Mouse (Mus musculus): Measurements from ENCODE around the gene Hirip3.
"Not testable (repeated sequence)": the region's sequence is repeated elsewhere in the genome, so short reads cannot be mapped to it uniquely, and the experiment has no call there.

Gene Hirip3

DNA sequence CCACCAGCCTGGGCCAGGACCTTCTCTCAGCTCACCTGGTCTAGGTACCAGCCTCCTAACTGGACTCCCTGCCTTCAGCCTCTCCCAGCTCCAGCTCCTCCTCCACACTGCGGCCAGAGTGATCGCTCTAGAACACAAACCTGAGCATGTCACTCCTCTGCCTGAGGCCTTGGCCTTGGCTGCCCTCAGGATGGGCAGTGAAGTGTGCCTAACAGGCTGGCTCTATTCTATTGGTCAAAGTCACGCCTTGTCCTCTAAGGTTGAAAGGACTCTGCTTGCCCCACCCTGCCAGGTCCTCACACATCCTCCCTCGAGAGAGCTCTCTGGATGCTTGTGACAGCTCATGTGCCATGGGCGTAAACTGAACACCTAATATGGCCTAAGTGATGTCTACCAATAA is 8.3 kb upstream of the Hirip3 start:
- DNase-seq (ENCODE audit: low read depth, low spot score): no peak

DNA sequence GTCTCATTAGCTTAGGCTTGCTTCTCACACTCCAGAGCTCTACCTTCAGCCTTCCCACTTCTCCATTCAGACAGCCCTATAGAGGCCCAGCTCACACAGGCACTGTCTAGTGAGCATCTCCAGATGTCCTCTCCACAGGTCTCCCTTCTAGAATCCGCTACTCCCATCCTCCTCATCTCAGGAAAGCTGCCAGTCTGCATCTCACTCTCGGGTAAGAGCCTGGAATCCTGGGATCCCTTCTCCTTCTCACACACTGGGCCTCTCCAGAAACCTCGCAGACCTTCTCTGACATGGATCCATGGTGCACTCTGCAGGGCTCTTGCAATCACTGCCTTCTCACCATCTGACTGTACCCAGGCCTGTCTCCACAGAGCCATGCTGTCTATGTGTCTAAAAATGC is 6.1 kb upstream of the Hirip3 start:
- no peak for DNase-seq (ENCODE audit: low read depth, low spot score)

DNA sequence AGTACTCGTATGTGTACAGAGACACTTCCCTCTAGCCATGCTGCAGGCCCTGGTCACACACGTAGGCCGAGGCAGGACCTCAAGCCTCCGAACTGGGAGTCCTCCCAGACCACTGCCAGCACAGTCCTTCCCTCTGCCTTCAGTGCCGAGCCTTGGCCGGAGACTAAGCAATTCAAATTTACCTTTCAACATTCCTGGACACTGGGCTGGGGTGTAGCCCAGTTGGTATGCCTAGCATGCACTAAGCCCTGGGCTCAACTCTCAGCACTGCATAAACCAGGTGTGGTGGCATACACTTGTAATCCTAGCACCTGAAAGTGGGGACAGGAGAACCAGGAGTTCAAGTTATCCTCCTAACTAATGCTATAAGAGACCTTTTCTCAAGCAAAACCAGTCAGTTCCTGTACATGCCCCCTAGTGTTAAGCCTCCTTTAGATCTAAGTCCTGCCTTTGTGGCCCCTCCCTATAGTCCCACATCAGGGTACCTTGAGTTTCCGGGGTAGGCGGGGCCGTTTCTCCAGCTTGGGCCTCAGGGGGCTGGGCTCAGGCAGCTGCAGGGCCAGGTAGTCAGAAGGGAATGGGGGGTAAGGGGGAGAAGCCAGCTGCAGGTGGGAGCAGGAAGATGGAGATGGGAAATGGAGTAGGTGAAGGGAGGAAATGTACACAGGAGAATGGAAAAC is 4.9 kb upstream of the Hirip3 start:
- DNase-seq (ENCODE audit: low read depth, low spot score): no peak

DNA sequence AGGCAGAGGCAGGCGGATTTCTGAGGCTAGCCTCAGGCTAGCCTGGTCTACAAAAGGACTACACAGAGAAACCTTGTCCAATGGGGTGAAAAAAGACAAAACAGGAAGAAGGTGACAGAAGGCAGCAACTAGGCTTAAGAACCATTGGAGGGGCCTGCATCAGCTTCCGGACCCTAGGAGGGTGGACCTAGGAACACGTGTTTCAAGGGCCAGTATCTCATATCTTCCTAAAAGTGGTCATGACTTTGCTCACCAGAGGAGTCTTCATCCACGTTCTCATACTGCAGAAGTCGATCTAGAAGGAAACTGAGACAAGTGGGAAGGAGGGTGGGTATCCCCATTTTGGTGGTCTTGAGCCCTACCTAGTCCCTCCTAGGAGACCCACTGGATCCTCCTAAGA is 785 bp upstream of the Hirip3 start:
- no peak for DNase-seq (ENCODE audit: low read depth, low spot score)

DNA sequence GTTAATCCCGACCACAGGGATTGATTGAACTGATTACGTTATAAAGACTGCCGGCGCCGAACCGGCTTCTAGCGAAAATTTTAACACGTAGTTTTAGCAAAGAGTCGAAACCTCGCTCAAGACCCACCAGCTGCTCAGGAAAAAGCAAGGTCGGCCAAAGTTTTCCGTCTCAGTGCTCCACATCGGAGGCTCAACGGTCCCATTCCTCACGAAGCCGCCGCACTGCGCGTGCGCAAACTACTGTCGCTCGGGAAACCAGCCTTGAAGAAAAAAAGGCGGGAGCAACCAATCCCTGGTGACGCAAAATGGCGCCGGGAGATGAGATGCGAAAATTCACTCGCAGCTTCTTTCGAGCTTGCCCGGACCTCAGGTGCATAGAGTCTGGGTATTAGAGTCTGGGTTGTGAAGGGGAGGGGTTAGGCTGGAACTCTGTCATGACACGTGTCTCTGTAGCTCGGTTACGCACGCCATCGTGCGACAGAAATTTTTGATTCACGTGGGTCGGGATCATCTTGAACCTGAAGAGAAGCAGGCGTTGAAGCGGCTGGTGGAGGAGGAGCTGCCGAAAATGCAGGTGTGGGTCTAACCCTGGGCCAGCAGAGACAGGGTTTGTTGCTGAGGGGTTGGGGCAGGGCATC is 494 bp downstream of the Hirip3 start, which contains the start of gene Ino80e:
Gene Ino80e, minus strand, starts transcription at position 231 of the 638 bp plus-strand sequence.
- DNase-seq (ENCODE audit: low read depth, low spot score): peak; percentile 97

DNA sequence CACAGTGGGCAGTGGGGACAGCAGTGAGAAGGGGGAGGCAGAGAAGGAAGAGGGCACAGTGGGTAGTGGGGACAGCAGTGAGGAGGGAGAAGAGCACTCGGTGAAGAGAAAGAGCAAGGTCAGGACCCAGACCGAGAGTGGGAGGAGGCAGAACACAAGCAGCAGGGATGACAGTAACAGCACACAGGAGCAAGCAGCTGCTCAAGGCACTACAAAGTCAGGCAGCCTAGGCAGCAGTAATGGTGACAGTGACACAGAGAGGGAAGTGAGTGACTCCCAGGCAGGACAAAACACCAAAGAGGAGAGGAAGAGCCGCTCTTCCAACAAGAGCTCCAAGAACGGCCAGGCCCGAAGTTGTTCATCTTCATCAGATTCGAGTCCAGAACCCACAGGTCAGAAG is 2.0 kb downstream of the Hirip3 start:
- DNase-seq (ENCODE audit: low read depth, low spot score): no peak

DNA sequence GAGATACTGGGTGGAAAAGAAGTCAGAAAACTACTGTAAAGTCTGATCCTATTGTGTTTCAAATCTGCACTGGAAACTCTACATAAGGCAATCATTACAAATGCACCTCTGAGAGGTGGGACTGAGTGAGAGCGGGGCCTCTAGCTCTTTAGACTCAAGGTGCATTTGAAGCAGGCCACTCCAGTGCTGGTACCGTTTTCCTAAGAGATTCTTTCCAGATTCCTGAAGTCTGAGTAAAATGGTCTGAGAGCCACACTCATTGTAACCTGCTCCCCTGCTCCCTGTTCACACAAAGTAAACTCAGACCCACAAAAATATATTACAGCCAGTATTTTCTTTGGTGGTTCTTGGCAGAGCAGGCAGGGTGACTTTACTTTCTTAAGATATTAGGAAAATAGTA is 5.8 kb downstream of the Hirip3 start:
- DNase-seq (ENCODE audit: low read depth, low spot score): no peak

DNA sequence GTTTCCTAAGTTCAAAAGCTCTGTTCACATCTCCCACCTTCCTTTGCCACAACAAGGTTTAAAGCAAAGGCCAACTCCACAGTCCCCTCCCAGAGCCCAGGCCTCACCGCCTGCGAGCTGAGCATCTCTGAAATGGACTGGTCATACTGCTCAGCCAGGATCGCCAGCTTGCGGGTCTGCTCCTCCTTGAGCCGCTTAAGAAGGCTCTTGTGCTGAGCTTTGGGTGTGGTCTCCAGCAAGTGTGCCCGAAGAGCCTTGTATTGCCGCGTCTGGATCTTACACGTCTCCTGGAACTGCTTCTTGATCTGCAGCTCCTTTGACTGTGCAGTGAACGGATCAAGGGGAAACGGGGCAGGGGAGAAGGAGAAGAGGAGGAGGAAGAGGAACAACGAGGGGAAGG is 6.2 kb downstream of the Hirip3 start:
- no peak for DNase-seq (ENCODE audit: low read depth, low spot score)

DNA sequence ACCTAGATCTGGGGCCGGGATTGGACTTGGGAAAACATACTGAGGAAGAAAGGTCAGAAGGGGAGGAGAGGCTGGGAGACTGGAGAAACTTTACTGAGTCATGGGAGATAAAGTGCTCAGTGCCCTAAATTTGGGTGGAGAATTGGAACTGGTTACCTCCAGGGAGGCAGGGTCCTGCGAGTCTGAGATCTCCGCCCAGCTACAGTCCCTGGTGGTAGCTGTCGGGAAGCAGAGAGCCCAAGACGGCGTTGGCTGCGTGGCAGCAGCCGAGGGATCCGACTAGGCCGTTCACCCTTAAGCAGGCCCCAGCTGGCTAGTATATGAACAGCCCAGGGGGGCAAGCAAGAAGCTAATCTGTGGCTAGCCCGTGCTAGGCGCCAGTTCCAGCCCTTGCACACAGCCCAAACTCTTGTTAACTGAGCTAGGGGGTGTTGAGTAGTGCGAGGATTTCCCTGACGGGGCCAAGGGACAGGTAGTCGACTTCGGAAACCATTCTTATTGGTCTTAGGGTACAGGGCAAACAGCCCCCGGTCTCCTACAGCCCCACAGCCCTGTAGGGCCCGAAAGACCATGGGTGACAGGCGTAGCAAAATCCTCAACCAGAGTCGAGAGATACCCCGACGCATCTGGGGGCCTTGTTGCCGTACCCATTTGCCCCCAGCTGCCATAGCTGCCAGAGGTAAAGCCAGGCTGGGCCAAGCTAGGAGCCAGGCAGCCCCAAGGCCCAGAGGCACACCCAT is 8.2 kb downstream of the Hirip3 start:
- no peak for DNase-seq (ENCODE audit: low read depth, low spot score)

DNA sequence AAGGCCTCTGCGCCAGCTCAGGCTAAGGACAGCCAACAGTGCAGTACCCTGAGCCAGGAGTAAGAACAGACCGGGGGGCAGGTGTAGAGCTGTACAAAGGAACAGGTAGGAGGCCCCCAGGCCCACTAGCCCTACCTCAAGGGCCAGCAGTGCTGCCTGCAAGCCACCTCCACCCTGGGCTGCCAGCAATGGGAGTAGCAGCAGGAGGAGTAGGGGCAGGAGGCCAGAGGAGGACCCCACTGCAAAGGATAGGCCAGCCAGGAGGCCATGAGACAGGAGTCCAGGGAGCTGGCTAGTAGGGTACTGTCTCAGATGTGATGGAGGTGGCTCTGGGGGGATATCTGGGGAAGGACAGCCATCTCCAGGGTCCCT is 8.7 kb downstream of the Hirip3 start:
- no peak for DNase-seq (ENCODE audit: low read depth, low spot score)

DNA sequence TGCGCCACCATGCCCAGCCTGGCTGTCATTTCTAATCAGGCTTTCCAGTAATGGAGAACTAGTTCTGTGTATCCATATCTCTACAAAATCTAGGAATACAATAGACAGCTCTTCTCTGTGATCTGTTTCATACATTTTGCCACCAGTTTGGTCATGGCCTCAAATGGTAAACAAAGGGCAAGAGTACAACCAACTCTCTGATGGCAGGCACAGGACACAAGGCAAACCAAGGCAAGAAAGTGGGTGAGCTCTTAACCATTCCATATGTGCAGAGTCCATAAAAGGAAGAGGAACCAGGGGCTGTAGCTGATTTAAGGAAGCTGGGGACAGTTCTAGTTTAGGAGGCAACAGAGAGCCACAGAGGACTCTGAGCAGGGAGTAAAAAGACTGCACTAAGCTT is 15.5 kb downstream of the Hirip3 start:
- no peak for DNase-seq (ENCODE audit: low read depth, low spot score)

DNA sequence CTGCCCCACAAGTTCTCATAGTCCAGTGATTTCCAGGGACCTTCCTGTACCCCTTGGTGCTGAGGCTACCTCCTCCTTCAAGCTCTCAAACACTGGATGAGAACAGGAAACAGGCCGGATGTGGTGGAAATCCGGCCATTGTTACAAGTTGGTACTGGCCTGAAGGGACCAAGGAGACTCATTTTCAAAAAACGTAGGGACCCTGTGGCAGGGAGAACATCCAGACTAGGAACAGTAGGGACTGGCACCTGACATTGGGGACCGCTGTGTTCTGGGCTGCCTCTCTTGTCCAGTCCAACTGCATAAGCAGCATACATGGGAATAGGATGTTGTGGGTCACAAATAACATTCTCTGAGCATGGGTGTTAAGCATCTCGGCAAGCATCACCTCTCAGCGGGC is 19.3 kb downstream of the Hirip3 start:
- DNase-seq (ENCODE audit: low read depth, low spot score): no peak

DNA sequence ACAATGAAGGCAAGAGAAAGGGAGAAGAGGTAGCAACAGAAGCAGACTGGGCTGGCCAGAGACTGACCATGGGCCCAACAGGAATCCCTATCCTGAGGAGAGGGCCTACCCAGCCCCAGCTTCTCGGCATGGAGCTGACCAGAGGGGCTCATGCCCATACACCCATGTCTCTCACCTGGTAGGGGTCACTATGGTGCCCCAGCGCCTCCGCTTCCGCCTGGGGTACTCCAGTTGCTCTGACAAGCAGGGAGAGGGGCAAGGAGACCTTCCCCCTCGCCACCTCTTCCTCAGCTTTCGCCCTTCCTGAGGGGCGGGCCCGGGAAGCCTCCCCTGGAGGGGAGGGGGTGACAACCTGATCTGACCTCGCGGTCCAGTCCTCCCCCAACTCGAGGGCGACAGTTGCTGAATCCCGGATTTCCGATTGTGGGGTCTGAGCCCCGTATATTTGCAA is 22.0 kb downstream of the Hirip3 start:
- no peak for DNase-seq (ENCODE audit: low read depth, low spot score)

DNA sequence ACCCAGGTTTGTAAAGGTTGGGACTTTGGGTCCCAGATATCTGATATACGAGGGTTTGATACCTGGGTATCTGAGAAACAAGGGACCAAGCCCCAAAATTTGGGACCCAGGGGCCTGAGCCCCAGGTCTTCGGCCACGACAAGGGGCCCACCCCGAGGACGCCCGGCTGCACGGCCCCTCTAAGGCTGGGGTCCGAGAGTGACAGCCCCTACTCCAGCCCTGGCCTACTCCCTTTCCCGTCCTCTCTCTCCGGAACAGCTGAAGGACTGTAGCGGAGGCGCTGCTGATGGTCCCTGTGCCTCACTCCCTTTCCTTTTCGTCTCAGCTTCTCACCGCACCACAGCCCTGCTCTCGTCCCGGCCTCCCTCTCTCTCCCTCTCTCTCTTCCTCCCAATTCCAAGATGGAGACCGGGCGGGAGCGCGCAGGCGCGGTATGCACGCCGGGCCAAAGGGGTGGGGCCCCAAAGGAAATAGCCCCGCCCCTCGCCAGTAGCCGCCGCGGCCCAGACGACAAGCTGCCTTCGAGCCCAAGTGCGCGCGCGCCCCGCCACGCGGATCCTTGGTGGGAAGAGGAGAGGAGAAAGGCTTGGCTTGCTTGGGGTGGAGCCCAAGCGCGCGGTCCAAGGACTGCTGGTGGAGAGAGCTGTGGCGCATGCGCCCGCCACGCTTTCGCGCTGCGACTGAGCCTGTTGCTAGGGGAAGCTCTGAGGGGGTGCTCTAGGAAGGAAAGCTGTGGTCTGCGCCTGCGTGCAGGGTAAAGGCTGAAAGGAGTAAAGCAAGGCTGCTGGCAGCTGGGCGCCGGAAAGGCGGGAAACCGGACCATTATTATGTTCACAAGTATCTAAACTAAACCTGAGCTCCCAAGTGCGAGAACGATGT is 22.8 kb downstream of the Hirip3 start, which contains the start of gene Taok2:
Gene Taok2, minus strand, starts transcription at position 418 of the 879 bp plus-strand sequence.
- peak; percentile 99 for DNase-seq (ENCODE audit: low read depth, low spot score)

DNA sequence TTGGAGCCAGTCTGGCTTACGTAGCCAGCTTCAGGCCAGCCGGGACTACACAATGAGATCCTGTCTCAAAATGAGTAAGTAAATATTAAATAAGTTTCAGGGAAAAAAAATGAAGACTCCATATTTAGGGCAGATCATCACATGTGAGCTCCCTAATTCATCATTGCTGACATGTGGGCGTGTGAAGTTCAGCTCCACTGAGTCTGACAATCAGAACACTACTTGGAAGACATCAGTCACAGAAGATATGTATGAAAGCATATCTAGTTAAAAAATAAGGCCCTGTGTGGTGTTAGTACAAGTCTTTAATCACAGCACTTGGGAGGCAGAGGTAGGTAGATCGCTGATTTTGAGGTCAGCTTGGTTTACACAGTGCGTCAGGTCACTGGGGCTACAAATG is 25.5 kb downstream of the Hirip3 start:
- DNase-seq (ENCODE audit: low read depth, low spot score): no peak

DNA sequence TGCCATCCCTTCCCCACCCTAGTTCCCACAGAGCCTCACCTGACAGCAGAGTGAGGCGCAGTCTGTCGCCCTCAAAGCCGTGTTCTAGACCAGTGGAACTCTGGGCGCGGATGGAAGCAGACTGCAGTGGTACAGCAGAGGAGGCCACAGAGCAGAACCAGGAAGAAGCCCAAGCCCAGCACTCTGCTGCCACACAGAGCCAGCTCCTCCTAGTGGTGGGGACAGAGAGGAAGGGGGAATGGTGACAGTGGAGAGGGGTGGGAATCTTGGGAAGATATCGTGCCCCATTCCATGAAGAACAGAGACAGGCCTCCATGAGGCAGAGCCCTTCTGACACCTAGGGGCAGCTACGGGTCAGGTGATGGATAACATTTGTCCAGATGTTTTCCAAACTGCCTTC is 27.1 kb downstream of the Hirip3 start:
- no peak for DNase-seq (ENCODE audit: low read depth, low spot score)

DNA sequence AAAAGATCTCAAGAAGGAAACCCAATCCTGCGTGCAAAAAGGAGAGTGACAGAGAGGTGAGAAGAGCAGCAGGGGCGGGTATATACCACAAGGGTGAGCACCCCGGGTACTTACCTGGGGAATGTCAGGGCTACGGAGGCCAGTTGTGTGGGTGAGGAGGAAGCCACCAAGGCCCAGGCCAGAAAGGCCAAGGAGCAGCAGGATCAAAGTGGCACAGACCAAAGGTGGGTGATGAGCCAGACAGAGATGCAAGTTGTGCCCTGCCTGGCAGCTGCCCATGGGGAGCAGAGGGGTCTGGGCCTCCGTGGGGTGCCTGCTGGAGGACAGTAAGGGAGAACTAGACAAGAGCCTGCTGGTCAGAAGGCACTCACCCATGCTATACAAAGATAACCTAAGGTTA is 35.1 kb downstream of the Hirip3 start:
- DNase-seq (ENCODE audit: low read depth, low spot score): no peak

DNA sequence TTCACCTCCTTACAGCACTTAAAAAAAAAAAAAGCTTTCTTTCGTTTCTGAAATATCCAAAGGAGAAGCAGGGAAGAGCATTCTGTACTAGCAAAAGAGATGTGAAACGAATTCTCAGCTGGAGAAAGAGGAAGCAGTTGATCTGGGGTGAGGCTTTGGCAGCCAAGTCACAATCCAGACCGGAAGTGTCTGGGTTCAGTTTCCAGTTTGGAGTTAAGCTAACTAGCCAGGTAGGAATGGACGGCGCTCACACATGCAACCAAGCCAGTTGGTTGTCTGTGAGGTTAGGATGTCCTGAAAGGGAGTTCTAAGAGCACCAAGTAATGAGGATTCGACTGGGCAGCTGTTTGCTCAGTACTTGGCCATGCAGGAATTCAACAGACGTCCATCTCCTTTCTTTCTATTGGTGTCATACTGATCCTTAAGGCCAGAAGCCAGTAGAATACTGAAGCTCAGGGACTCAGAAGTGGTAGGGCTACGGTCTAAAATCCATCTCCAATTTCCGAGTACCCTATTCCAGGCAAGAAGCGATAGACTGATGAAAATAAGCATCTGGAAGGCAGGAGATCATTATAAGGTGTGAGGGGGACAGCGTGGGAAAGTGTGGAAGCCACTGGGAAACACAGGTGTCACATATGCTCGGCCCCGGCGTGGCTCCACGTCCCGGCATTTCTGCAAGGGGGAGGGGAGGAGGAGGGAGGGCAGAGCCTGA is 35.8 kb downstream of the Hirip3 start:
- DNase-seq (ENCODE audit: low read depth, low spot score): no peak

DNA sequence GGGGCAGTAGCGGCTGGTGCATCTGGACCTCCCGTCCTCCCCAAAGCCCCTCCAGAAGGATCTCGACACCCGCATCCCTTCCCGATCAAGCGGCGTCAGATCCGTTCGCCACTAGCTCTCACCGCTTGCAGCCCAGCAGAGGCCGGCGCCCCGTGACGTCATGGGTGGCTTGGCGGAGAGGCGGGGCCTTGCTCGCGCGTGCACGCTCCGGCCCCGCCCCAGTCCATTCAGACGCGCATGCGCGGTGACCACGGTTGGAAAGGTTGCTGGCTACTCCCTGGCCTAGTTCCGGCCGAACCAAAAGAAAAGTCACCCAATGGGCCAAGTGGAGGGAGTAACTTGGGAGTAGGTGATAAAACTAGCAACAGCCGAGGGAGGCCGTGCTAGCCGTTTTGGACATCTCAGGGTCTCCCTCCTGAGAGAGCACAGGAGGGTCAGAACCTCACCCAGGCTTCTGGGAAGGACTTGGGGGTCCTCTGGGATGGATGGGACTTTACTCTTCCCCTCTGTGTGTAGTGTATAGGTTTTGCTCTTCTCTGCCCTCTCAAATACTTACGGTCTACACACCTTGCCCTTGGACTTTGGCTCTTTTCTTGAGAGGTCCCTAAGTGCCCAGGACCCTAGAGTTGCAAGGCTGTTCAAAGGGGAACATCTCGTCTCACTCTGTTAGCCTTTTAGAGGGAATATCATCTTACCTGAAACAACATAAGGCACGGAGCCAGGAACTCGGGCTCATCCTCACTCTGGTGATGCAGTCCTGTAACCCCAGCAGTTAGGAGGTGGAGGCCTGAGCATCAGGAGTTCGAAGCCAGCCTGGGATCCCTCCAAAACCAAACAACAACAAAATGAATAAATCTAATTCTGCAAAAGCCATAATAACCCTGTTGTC is 36.6 kb downstream of the Hirip3 start:
- peak; percentile 95 for DNase-seq (ENCODE audit: low read depth, low spot score)

DNA sequence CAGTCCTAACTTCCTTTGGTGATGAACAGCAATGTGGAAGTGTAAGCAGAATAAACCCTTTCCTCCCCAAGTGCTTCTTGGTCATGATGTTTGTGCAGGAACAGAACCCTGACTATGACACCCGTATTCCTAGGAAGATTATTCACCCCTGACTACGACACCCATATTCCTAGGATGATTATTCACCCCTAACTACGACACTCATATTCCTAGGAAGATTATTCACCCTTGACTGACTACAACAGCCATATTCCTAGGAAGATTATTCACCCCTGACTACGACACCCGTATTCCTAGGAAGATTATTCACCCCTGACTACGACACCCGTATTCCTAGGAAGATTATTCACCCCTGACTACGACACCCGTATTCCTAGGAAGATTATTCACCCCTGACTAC is 38.0 kb downstream of the Hirip3 start:
- DNase-seq (ENCODE audit: low read depth, low spot score): not testable (repeated sequence)
